Mouse (Mus musculus): ENCODE measurements around the gene Qprt.

Gene Qprt

GRCm38 (mm10) chr7:127129638-127130037 lies 7.6 kb upstream of the Qprt start:
- peak; percentile 34 to 44 for DNase-seq

GRCm38 (mm10) chr7:127121061-127121910 lies 740 bp downstream of the Qprt start:
- no peak for DNase-seq

- no peak for DNase-seq
Observed at GRCm38 (mm10) chr7:127118671-127119445, 3.2 kb downstream of the Qprt start.

- DNase-seq, result no peak
Observed at GRCm38 (mm10) chr7:127117948-127118347, 4.1 kb downstream of the Qprt start.

GRCm38 (mm10) chr7:127116331-127116935 lies 5.6 kb downstream of the Qprt start:
- DNase-seq, result no peak

- DNase-seq, result no peak
Observed at GRCm38 (mm10) chr7:127114920-127115319, 7.1 kb downstream of the Qprt start.

GRCm38 (mm10) chr7:127113614-127114259 lies 8.3 kb downstream of the Qprt start:
- peak; percentile 33 to 55 for DNase-seq

- peak; percentile 34 to 47 for DNase-seq
Observed at GRCm38 (mm10) chr7:127112921-127113597, 9.0 kb downstream of the Qprt start.

- DNase-seq, result no peak
Observed at GRCm38 (mm10) chr7:127112251-127112841, 9.7 kb downstream of the Qprt start.

GRCm38 (mm10) chr7:127111461-127111860 lies 10.6 kb downstream of the Qprt start:
- peak; percentile 82 to 83 for DNase-seq

- peak; percentile 78 to 79 for DNase-seq
Observed at GRCm38 (mm10) chr7:127110239-127111007, 11.6 kb downstream of the Qprt start.

- no peak for DNase-seq
Observed at GRCm38 (mm10) chr7:127105551-127105950, 16.5 kb downstream of the Qprt start.

GRCm38 (mm10) chr7:127104560-127105332 lies 17.3 kb downstream of the Qprt start:
- DNase-seq, result peak; percentile 73 to 79

GRCm38 (mm10) chr7:127103960-127104359 lies 18.1 kb downstream of the Qprt start:
- DNase-seq, result peak; percentile 52 to 67

GRCm38 (mm10) chr7:127102148-127102547 lies 19.9 kb downstream of the Qprt start:
- peak in 1 of 2 experiments; percentile 56 for DNase-seq

- DNase-seq, result no peak
Observed at GRCm38 (mm10) chr7:127101451-127102016, 20.5 kb downstream of the Qprt start.

GRCm38 (mm10) chr7:127099528-127099927 lies 22.5 kb downstream of the Qprt start:
- no peak for DNase-seq

GRCm38 (mm10) chr7:127098950-127099349 lies 23.1 kb downstream of the Qprt start:
- DNase-seq, result no peak

GRCm38 (mm10) chr7:127098521-127098920 lies 23.5 kb downstream of the Qprt start:
- DNase-seq, result no peak

GRCm38 (mm10) chr7:127096456-127096855 lies 25.6 kb downstream of the Qprt start:
- DNase-seq, result no peak
